Mouse (Mus musculus) midbrain, embryonic 14.5 days (tissue): Measurements from ENCODE around the gene Lima1. TPM values are rescaled to one million over a fixed set of nuclear protein-coding genes. Genes with fewer than 3 reads are reported as not detected.
A peak's percentile ranks its signal among the peaks of the same experiment; 100 is the strongest.
"Not testable (repeated sequence)": the region's sequence is repeated elsewhere in the genome, so short reads cannot be mapped to it uniquely, and the experiment has no call there.

Experiments
- ATAC-seq: fragments of 200-750 bp; cut with Nextera tagmentation; 2 replicates; pipeline ENCODE4 v1.8.0; 2017; ENCODE audit warnings: moderate number of reproducible peaks, moderate library complexity; ENCODE audit not compliant: low FRiP score, low TSS enrichment
- DNase-seq: peaks from one replicate; pipeline ENCODE4 v3.0.0-alpha.2; 2015
- H3K27ac ChIP-seq: fragments of 300-500 bp; sonication (generic); replicated peaks from 2 replicates; pipeline ENCODE4 v1.5.1; 2014; ENCODE audit warnings: mild to moderate bottlenecking, low read depth, low read length, moderate library complexity
- H3K27me3 ChIP-seq: fragments of 300-500 bp; sonication (generic); 2 replicates; pipeline ENCODE4 v1.6.1; 2014; ENCODE audit warnings: low read length, control low read depth, mixed read lengths; ENCODE audit not compliant: control insufficient read depth, insufficient read depth
- H3K36me3 ChIP-seq: fragments of 300-500 bp; sonication (generic); 2 replicates; pipeline ENCODE4 v1.6.1; 2014; ENCODE audit warnings: low read length, control low read depth; ENCODE audit not compliant: control insufficient read depth, insufficient read depth
- H3K4me1 ChIP-seq: fragments of 300-500 bp; sonication (generic); 2 replicates; pipeline ENCODE4 v1.6.1; 2014; ENCODE audit warnings: mild to moderate bottlenecking, antibody characterized with exemption, low read length, control low read depth; ENCODE audit not compliant: control insufficient read depth, insufficient read depth
- H3K4me2 ChIP-seq: fragments of 300-500 bp; sonication (generic); 2 replicates; pipeline ENCODE4 v1.6.1; 2014; ENCODE audit warnings: mild to moderate bottlenecking, low read length, moderate library complexity
- H3K4me3 ChIP-seq: fragments of 300-500 bp; sonication (generic); replicated peaks from 2 replicates; pipeline ENCODE4 v1.5.1; 2014; ENCODE audit warnings: low read depth, low read length
- H3K9ac ChIP-seq: fragments of 300-500 bp; sonication (generic); replicated peaks from 2 replicates; pipeline ENCODE4 v1.6.1; 2014; ENCODE audit warnings: mild to moderate bottlenecking, low read length, moderate library complexity
- H3K9me3 ChIP-seq: fragments of 300-500 bp; sonication (generic); 2 replicates; pipeline ENCODE4 v1.6.1; 2016; ENCODE audit warnings: low read length, control low read depth, mixed read lengths; ENCODE audit not compliant: control insufficient read depth
- WGBS: fragments of 180-500 bp; shearing (Covaris S2); extraction: QIAGEN DNeasy Blood & Tissue Kit; methylation state at CpG from one replicate; pipeline ENCODE4 v1.1.7; 2014; 5-methylcytosine and 5-hydroxymethylcytosine counted together
- polyA plus RNA-seq: library from polyadenylated mRNA; unstranded; fragments of >200 nt; fragmentation: Nextera tagmentation; extraction: Ambion mirVana; gene quantifications from 2 replicates; pipeline ENCODE4 v1.2.1, GENCODE M21; 2014

Gene Lima1
- polyA plus RNA-seq, result 8.5 and 15.3 TPM in 2 replicates

GRCm38 (mm10) chr15:99875334-99875869 is at the start of gene Lima1:
TSS of gene Lima1 (minus strand) at chr15:99875456.
- Histone ChIP-seq H3K4me1 (peaks cover 12% of the 10 kb centered on the region), H3K27ac (no peak within 1 kb of the TSS), H3K4me3 (peak within 1 kb of the TSS; percentile 61), H3K27me3 (no peaks in the 10 kb centered on the region), H3K9ac (peak within 1 kb of the TSS; percentile 61), H3K36me3 (no peaks in the 10 kb centered on the region), H3K4me2 (peak within 1 kb of the TSS; percentile 96), H3K9me3 (no peaks in the 10 kb centered on the region)
- under 1% methylated on average over 38 of the region's 38 CpGs for WGBS
- peak; percentile 96 for DNase-seq
- ATAC-seq, result peak; percentile 86

GRCm38 (mm10) chr15:99919601-99920158 is 44.4 kb upstream of the Lima1 start:
- Histone ChIP-seq H3K27ac (no peak overlapping the region), H3K9me3 (no peaks in the 10 kb centered on the region), H3K4me1 (no peaks in the 10 kb centered on the region), H3K4me2 (no peak overlapping the region), H3K4me3 (no peak overlapping the region), H3K27me3 (no peaks in the 10 kb centered on the region), H3K9ac (no peak overlapping the region), H3K36me3 (no peaks in the 10 kb centered on the region)
- 87% methylated on average over 15 of the region's 15 CpGs for WGBS
- DNase-seq (no peak), ATAC-seq (no peak)

GRCm38 (mm10) chr15:99917264-99917663 is 42.0 kb upstream of the Lima1 start:
- no peak overlapping the region for H3K4me2 ChIP-seq
- H3K9ac ChIP-seq, result no peak overlapping the region
- ATAC-seq (no peak), DNase-seq (no peak)
- no peaks in the 10 kb centered on the region for H3K36me3 ChIP-seq
- H3K27ac ChIP-seq, result no peak overlapping the region
- no peaks in the 10 kb centered on the region for H3K27me3 ChIP-seq
- WGBS, result 83% methylated on average over 3 of the region's 3 CpGs
- H3K4me3 ChIP-seq, result no peak overlapping the region
- no peaks in the 10 kb centered on the region for H3K9me3 ChIP-seq
- H3K4me1 ChIP-seq, result no peaks in the 10 kb centered on the region

- H3K27ac ChIP-seq, result no peak overlapping the region
- ATAC-seq (no peak), DNase-seq (no peak)
- no peak overlapping the region for H3K4me2 ChIP-seq
- no peak overlapping the region for H3K9ac ChIP-seq
- no peaks in the 10 kb centered on the region for H3K9me3 ChIP-seq
- no peaks in the 10 kb centered on the region for H3K36me3 ChIP-seq
- no peaks in the 10 kb centered on the region for H3K4me1 ChIP-seq
- no peaks in the 10 kb centered on the region for H3K27me3 ChIP-seq
- no peak overlapping the region for H3K4me3 ChIP-seq
- WGBS, result 81% methylated on average over 5 of the region's 5 CpGs
Measured at GRCm38 (mm10) chr15:99914613-99915012, 39.4 kb upstream of the Lima1 start.

GRCm38 (mm10) chr15:99911785-99912184 is 36.5 kb upstream of the Lima1 start:
- no peak overlapping the region for H3K27ac ChIP-seq
- no peaks in the 10 kb centered on the region for H3K36me3 ChIP-seq
- DNase-seq (no peak), ATAC-seq (no peak)
- no peak overlapping the region for H3K9ac ChIP-seq
- H3K27me3 ChIP-seq, result no peaks in the 10 kb centered on the region
- 96% methylated on average over 4 of the region's 4 CpGs for WGBS
- H3K4me3 ChIP-seq, result no peak overlapping the region
- no peaks in the 10 kb centered on the region for H3K4me1 ChIP-seq
- H3K4me2 ChIP-seq, result no peak overlapping the region
- no peaks in the 10 kb centered on the region for H3K9me3 ChIP-seq

- not testable (repeated sequence) for H3K36me3 ChIP-seq, H3K27ac ChIP-seq, H3K4me2 ChIP-seq, H3K27me3 ChIP-seq, H3K4me3 ChIP-seq, ATAC-seq, H3K4me1 ChIP-seq, H3K9me3 ChIP-seq, H3K9ac ChIP-seq
- 44% methylated on average over 14 of the region's 14 CpGs for WGBS
- peak; percentile 70 for DNase-seq
Measured at GRCm38 (mm10) chr15:99909339-99909996, 34.2 kb upstream of the Lima1 start.

GRCm38 (mm10) chr15:99907514-99907913 is 32.3 kb upstream of the Lima1 start:
- no peak overlapping the region for H3K9ac ChIP-seq
- H3K4me1 ChIP-seq, result no peaks in the 10 kb centered on the region
- no peak overlapping the region for H3K4me3 ChIP-seq
- no peaks in the 10 kb centered on the region for H3K27me3 ChIP-seq
- 82% methylated on average over 1 of the region's 1 CpGs for WGBS
- no peaks in the 10 kb centered on the region for H3K9me3 ChIP-seq
- H3K4me2 ChIP-seq, result no peak overlapping the region
- DNase-seq (no peak), ATAC-seq (no peak)
- H3K36me3 ChIP-seq, result no peaks in the 10 kb centered on the region
- H3K27ac ChIP-seq, result no peak overlapping the region

- no peak overlapping the region for H3K27ac ChIP-seq
- ATAC-seq, result no peak
- no peak for DNase-seq
- H3K4me1 ChIP-seq, result no peaks in the 10 kb centered on the region
- no peak overlapping the region for H3K9ac ChIP-seq
- H3K36me3 ChIP-seq, result no peaks in the 10 kb centered on the region
- no peaks in the 10 kb centered on the region for H3K9me3 ChIP-seq
- H3K4me2 ChIP-seq, result no peak overlapping the region
- 81% methylated on average over 4 of the region's 4 CpGs for WGBS
- no peak overlapping the region for H3K4me3 ChIP-seq
- H3K27me3 ChIP-seq, result no peaks in the 10 kb centered on the region
Measured at GRCm38 (mm10) chr15:99907041-99907440, 31.8 kb upstream of the Lima1 start.

GRCm38 (mm10) chr15:99904841-99905240 is 29.6 kb upstream of the Lima1 start:
- Histone ChIP-seq H3K4me2 (no peak overlapping the region), H3K4me3 (no peak overlapping the region), H3K36me3 (no peaks in the 10 kb centered on the region), H3K27me3 (no peaks in the 10 kb centered on the region), H3K9ac (no peak overlapping the region), H3K9me3 (no peaks in the 10 kb centered on the region), H3K4me1 (no peaks in the 10 kb centered on the region), H3K27ac (no peak overlapping the region)
- 78% methylated on average over 9 of the region's 9 CpGs for WGBS
- ATAC-seq (no peak), DNase-seq (no peak)
